Mouse (Mus musculus) left cerebral cortex, postnatal 4 days (tissue): ENCODE data around the gene Srp14. TPM values are rescaled to one million over a fixed set of nuclear protein-coding genes. Genes with fewer than 3 reads are reported as not detected.

ENCODE experiments used
- DNase-seq: peaks from one replicate; pipeline ENCODE4 v3.0.0-alpha.2; 2022
- intact Hi-C: fragments of 180-260 bp; cut with DNase I; formaldehyde crosslinking; loops from one replicate; pipeline ENCODE4 v1.15.1; 2025
- total RNA-seq, 2 experiments: library from RNA; stranded (reverse); gene quantifications; 2 replicates each; pipeline ENCODE4 v1.2.3; 2021

The Srp14 gene
- total RNA-seq, 2 experiments from 2014 or later: 159 to 170 TPM

- intact Hi-C loops: no loop called here
- DNase-seq: no peak
Observed at GRCm38 (mm10) chr2:118491281-118491731, 11.8 kb upstream of the Srp14 start.

- intact Hi-C loops: no loop called here
Observed at GRCm38 (mm10) chr2:118490241-118491091, 11.0 kb upstream of the Srp14 start.

GRCm38 (mm10) chr2:118487806-118488205 is 8.3 kb upstream of the Srp14 start:
- no peak for DNase-seq
- intact Hi-C loops: loop anchor here (5.0 kb wide), 1 partner anchor 114 kb away; no protein-coding TSS in a partner anchor

More at GRCm38 (mm10) chr2:118490241-118491091, 11.0 kb upstream of the Srp14 start:
- peak; percentile 35 for DNase-seq

DNA sequence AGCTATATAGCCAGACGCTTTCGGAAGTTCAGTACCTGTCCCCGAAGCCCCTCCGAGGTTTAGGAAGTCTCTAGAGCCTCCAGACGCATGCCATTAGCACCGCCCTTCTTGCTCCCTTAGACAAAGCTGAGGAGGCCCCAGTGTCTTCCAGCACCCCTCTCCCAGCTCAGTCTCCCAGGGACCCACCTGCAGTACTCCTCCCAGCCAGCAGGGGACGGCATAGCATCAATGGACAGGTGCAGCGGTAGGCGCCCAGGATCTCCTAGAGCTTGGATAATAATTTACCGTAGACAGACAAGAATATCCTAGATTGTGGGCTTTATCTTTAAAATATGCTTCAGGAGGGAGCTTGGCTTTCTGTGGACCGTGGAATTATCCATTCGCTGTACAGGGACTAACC is 7.4 kb upstream of the Srp14 start:
- peak; percentile 83 for DNase-seq
- intact Hi-C loops: loop anchor here (5.0 kb wide), 1 partner anchor 115 kb away; no protein-coding TSS in a partner anchor

DNA sequence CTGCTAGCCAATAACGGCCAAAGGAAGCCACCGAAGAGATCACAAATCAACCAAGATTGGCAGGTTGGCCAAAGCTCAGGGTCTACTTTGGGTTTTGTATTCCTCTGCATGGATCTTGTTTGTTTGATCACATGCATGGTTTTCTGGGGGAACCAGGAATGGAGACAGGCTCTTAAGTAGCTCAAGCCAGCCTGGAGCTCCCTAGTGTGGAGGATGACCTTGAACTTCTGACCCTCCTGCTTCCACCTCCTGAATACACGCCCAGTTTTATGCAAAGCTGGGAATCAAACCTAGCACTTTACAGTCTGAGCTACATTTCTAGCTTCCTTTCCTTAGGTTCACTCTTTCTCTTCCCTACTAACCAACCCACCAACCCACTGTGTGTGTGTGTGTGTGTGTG is 5.9 kb upstream of the Srp14 start:
- intact Hi-C loops: loop anchor here (5.0 kb wide), 1 partner anchor 117 kb away; no protein-coding TSS in a partner anchor
- no peak for DNase-seq

DNA sequence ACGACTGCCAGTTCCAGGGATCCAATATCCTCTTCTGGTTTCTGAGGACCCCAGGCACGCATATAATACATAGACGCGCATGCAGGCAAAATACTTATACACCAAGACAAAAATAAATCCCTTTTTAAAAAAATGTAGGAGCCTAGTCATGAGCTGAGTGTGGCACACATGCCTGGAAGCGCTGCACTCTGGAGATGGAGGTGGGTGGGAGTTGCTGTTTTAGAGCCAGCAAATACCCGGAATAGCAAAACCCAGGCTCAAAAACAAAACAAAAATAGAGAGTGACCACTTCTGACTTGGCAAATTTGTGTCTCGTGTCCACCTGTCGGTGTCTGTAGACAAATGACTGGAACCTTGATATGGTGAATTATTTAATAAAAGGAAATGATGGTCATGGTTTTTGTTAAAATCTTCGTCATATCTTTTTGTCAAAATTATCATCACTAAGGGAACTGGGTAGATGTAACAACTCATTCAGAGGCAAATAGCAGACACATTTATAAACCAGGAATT is 4.9 kb upstream of the Srp14 start:
- no peak for DNase-seq
- intact Hi-C loops: no loop called here

- intact Hi-C loops: no loop called here
- no peak for DNase-seq
Observed at GRCm38 (mm10) chr2:118483032-118483431, 3.5 kb upstream of the Srp14 start.

DNA sequence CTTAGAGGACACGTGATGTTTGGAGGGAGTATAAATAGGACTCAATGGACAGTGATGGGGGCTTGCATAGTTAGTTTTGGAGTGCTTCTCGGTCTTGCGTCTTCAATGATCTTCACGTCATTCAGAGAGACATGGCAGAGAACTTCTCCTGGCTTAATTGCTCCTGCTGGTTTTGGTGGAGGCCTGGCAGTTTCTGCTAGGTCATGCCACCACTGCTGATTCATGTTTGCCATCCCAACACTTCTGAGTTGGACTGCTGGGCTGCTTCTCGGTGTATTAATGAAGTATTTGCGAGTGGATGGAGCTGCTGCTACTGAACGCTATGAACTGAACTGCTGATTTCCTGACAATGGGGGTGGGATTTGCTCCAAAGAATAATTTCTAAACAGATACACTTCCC is 1.4 kb upstream of the Srp14 start:
- intact Hi-C loops: no loop called here
- DNase-seq: no peak

- intact Hi-C loops: no loop called here
- no peak for DNase-seq
Observed at GRCm38 (mm10) chr2:118478833-118479549, 520 bp downstream of the Srp14 start.

GRCm38 (mm10) chr2:118468354-118468753 is 11.2 kb downstream of the Srp14 start:
- no peak for DNase-seq
- intact Hi-C loops: loop anchor here (5.0 kb wide), 1 partner anchor 409 kb away; no protein-coding TSS in a partner anchor

GRCm38 (mm10) chr2:118466601-118467000 is 12.9 kb downstream of the Srp14 start:
- intact Hi-C loops: loop anchor here (5.0 kb wide), 1 partner anchor 411 kb away; no protein-coding TSS in a partner anchor
- DNase-seq: no peak

DNA sequence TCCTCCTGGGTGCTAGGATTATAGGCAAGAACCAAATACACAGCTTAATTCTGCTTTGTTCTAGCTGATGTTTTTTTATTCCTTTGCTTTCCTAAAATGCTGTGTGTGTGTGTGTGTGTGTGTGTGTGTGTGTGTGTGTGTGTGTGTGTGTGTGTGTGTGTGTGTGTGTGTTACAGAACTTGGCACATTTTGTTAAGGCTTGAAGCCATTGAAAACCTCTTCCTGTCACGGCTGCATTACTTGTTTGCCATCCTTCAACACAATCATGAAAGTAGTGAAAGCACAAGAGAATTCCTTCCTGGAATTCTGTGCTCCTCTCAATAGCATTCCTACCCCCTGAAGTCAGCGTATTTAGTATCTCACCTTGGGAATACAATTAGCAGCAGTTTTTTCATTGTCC is 13.6 kb downstream of the Srp14 start:
- intact Hi-C loops: loop anchor here (5.0 kb wide), 1 partner anchor 411 kb away; no protein-coding TSS in a partner anchor
- DNase-seq: no peak

DNA sequence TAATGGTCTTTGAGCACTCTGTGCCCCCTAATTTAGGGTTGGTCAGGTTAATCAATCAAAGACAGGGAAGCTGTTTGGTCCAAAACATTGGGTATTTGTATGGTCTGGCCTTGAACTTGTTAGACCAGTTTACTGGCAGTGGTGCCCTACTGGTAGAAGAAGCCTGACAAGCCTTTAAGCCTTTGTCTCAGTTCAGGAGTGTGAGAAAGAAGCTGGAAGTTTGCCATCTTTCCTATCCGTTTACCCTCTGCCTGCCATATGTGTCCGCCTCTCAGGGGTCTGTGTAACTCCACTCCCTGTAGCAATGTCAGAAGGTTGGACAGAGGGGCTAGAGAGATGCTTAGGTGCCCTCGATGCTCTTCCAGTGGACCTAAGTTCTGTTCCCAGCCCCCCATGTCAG is 15.1 kb downstream of the Srp14 start:
- intact Hi-C loops: no loop called here
- no peak for DNase-seq

- intact Hi-C loops: no loop called here
- DNase-seq: no peak
Observed at GRCm38 (mm10) chr2:118463480-118463879, 16.0 kb downstream of the Srp14 start.

DNA sequence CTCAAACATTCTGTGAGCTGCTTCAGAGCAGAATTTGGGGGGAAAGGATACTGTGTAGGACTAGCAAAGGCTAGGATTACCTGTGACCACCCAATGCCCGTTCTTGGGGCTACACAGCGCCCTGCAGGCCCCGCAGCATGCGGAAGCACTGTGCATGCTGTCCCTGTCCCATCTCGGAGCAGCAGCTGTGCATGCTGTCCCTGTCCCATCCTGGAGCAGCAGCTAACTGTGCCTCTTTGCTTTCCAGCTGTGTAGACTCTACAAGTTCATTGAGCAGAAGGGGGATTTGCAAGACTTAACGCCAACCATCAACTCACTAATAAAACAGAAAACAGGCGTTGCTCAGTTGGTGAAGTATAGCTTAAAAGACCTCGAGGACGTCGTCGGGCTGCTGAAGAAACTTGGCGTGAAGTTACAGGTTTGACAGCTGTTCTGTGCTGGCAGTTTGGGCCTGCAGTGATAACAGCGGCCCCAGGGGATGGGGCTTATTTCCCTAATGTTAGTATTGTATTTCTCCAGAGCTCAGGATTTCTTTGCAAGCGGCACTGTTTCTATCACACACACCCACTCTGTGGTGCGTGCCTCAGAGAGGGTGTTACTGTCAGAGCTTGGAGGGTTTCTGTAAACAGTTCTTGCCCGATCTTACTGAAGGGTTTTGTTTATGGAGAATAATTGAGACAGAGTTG is 17.9 kb downstream of the Srp14 start:
- intact Hi-C loops: no loop called here
- DNase-seq: no peak

- DNase-seq: peak; percentile 53
- intact Hi-C loops: no loop called here
Observed at GRCm38 (mm10) chr2:118457463-118458261, 21.8 kb downstream of the Srp14 start.

- no peak for DNase-seq
- intact Hi-C loops: no loop called here
Observed at GRCm38 (mm10) chr2:118457029-118457428, 22.5 kb downstream of the Srp14 start.

DNA sequence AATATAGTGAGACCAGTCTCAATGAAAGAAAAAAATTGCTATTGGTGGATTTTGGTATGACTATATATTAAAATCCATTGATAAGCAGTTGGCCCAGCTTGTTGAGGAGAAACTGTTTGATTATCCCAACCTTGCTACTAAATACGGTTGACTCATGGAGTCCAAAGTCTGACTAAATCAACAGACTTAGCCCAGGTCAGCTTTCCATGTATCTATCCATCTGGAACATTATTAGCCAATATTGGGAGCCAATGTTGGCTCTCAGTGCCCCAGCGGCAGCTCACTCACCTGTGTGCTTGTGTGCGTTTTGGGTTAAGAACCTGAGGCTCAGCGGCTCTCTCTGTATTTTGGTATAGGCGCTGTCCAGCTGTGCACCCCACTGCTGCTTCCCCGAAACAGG is 28.5 kb downstream of the Srp14 start:
- DNase-seq: no peak
- intact Hi-C loops: no loop called here

DNA sequence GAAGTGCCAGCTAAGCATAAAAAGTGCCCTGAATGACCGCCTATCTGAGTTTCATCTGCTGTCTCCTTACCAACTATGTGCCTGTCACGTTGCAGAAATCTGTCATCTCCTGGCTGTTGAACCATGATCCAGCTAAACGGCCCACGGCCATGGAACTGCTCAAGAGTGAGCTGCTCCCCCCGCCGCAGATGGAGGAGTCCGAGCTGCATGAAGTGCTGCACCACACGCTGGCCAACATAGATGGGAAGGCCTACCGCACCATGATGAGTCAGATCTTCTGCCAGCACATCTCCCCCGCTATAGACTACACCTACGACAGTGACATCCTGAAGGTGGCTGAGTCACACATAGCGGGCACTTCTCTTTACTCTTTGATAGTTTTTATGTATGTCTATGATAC is 31.3 kb downstream of the Srp14 start:
- DNase-seq: no peak
- intact Hi-C loops: no loop called here
